Mouse (Mus musculus) thymus, adult 2 months (tissue): Measurements from ENCODE around the gene Tnip3.

Experiments
- CTCF ChIP-seq: fragments of 200-500 bp; IDR thresholded peaks from 2 replicates; pipeline ENCODE4 v1.5.1; 2012; ENCODE audit warnings: mild to moderate bottlenecking, control low read depth, low read length, moderate library complexity, borderline replicate concordance; ENCODE audit not compliant: control insufficient read depth, poor library complexity, insufficient read depth; ENCODE audit errors: extremely low read depth
- POLR2A ChIP-seq: fragments of 200-500 bp; IDR thresholded peaks from 2 replicates; pipeline ENCODE4 v1.6.1; 2012; ENCODE audit warnings: mild to moderate bottlenecking, low read length, control low read depth, moderate library complexity; ENCODE audit not compliant: control insufficient read depth, poor library complexity, insufficient read depth; ENCODE audit errors: extremely low read depth

- TF ChIP-seq CTCF (no peak), POLR2A (no peak)
Measured at GRCm38 (mm10) chr6:65527892-65528291, 2.8 kb downstream of the Tnip3 start.
